14 mouse cellular contexts compared by ENCODE assay signal in genomic region chr15:62056401-62056800, GRCm38 (mm10).
DNase-seq lines count a peak whose midpoint lies in the region; ATAC-seq and TF ChIP-seq lines count a peak whose summit lies in the region.
"Had no signal": no experiment of that assay in that cellular context is flagged by ENCODE, and none has a peak within 500 bp of the region (broad histone marks: within the 10 kb centered on the region; RNA-seq: fewer than 3 reads in every experiment).

No protein-coding gene starts in this region.

- no peaks in the 10 kb centered on the region for H3K36me3 ChIP-seq in heart, embryonic 16.5 days (ENCODE audit: control insufficient read depth, insufficient read depth)
- peaks cover 65 to 92% of the 10 kb centered on the region in 2 experiments for H3K36me3 ChIP-seq in CH12.LX (replicated peaks in 1 of 2; ENCODE audit: control insufficient read depth in 1 of 2, insufficient read depth in 1 of 2, low read length in 1 of 2)
- no peaks in the 10 kb centered on the region for H3K36me3 ChIP-seq in lung, postnatal 0 days (ENCODE audit: insufficient read depth, low read length)
- H3K36me3 ChIP-seq in hindbrain, postnatal 0 days (ENCODE audit: insufficient read depth, low read length): no peaks in the 10 kb centered on the region
- H3K36me3 ChIP-seq: heart, embryonic 15.5 days had no signal

- H3K9ac ChIP-seq in heart, embryonic 16.5 days (ENCODE audit: low read length): no peak overlapping the region
- no peak overlapping the region for H3K9ac ChIP-seq in CH12.LX (ENCODE audit: insufficient read depth, low read depth)
- no peak overlapping the region for H3K9ac ChIP-seq in lung, postnatal 0 days (replicated peaks; ENCODE audit: low read depth)
- H3K9ac ChIP-seq in hindbrain, postnatal 0 days (replicated peaks; ENCODE audit: low read length): no peak overlapping the region
- H3K9ac ChIP-seq: heart, embryonic 15.5 days had no signal

- no peaks in the 10 kb centered on the region; the same call in 1 of the 2 replicates for H3K27me3 ChIP-seq in heart, embryonic 16.5 days (ENCODE audit: control insufficient read depth, insufficient read depth, low read length)
- H3K27me3 ChIP-seq in CH12.LX (replicated peaks): no peaks in the 10 kb centered on the region
- no peaks in the 10 kb centered on the region for H3K27me3 ChIP-seq in lung, postnatal 0 days (replicated peaks; ENCODE audit: insufficient read depth, low read length)
- no peaks in the 10 kb centered on the region for H3K27me3 ChIP-seq in hindbrain, postnatal 0 days (ENCODE audit: insufficient read depth, low read length)
- H3K27me3 ChIP-seq: heart, embryonic 15.5 days had no signal

- TF ChIP-seq EP300 in CH12.LX (IDR thresholded peaks at IDR 0.05; ENCODE audit: low read length): no peak
- no peak for TF ChIP-seq EP300 in lung, postnatal 0 days (IDR thresholded peaks at IDR 0.05)

- in situ Hi-C loops in CH12.LX (cut with MboI; ENCODE audit: low pct_ligation_motif_present, low pct_unique_long_range_greater_than_20kb, low sequenced_read_pairs): no loop called here

- H3K9me3 ChIP-seq in heart, embryonic 16.5 days (replicated peaks; ENCODE audit: control insufficient read depth, low read length): no peaks in the 10 kb centered on the region
- H3K9me3 ChIP-seq in CH12.LX (replicated peaks; ENCODE audit: low read length): no peaks in the 10 kb centered on the region
- H3K9me3 ChIP-seq in lung, postnatal 0 days (ENCODE audit: low read length): no peaks in the 10 kb centered on the region
- no peaks in the 10 kb centered on the region for H3K9me3 ChIP-seq in hindbrain, postnatal 0 days (ENCODE audit: low read length)
- H3K9me3 ChIP-seq: heart, embryonic 15.5 days had no signal

- H3K27ac ChIP-seq in heart, embryonic 16.5 days (ENCODE audit: low read length): peak overlapping the region; percentile 39; the same call in 1 of the 2 replicates
- peak overlapping the region; percentile 5; the same call in 1 of the 2 replicates for H3K27ac ChIP-seq in CH12.LX (ENCODE audit: insufficient read depth, low read depth)
- no peak overlapping the region for H3K27ac ChIP-seq in lung, postnatal 0 days (ENCODE audit: low read length)
- H3K27ac ChIP-seq in hindbrain, postnatal 0 days: no peak overlapping the region
- H3K27ac ChIP-seq: heart, embryonic 15.5 days had no signal

- WGBS in heart, embryonic 16.5 days: 71% methylated on average over 3 of the region's 3 CpGs
- 57% methylated on average over 3 of the region's 3 CpGs for WGBS in lung, postnatal 0 days
- WGBS in hindbrain, postnatal 0 days: 90% methylated on average over 3 of the region's 3 CpGs

- dilution Hi-C loops in CH12.LX (cut with MboI; ENCODE audit: extremely low pct_ligation_motif_present, extremely low pct_unique_long_range_greater_than_20kb, low sequenced_read_pairs): no loop called here

- peaks cover 100% of the 10 kb centered on the region for H3K79me2 ChIP-seq in CH12.LX (replicated peaks; ENCODE audit: control insufficient read depth, extremely low read depth, insufficient read depth, poor library complexity, severe bottlenecking)

- TF ChIP-seq CTCF in CH12.LX (conservative IDR thresholded peaks at IDR 0.05 in 1 of 2, IDR thresholded peaks at IDR 0.05 in 1 of 2; ENCODE audit: low read depth in 2 of 2, low read length in 2 of 2): no peak
- no peak for TF ChIP-seq CTCF in lung, postnatal 0 days (IDR thresholded peaks at IDR 0.05)
- TF ChIP-seq CTCF in hindbrain, postnatal 0 days (IDR thresholded peaks at IDR 0.05; ENCODE audit: low read depth): no peak

- no peak for TF ChIP-seq POLR2A in CH12.LX (IDR thresholded peaks at IDR 0.05; ENCODE audit: low read depth, low read length)

- no peak for ATAC-seq in heart, embryonic 16.5 days (replicated peaks; ENCODE audit: extremely low read depth, insufficient read depth, low FRiP score)
- ATAC-seq in lung, postnatal 0 days: peak; percentile 56
- ATAC-seq in hindbrain, postnatal 0 days: no peak
- ATAC-seq: midbrain, embryonic 16.5 days had no signal

- H3K4me1 ChIP-seq in heart, embryonic 16.5 days (ENCODE audit: control insufficient read depth, insufficient read depth, low read length): peaks cover 2% of the 10 kb centered on the region; the same call in 1 of the 2 replicates
- H3K4me1 ChIP-seq in CH12.LX (ENCODE audit: control insufficient read depth in 1 of 2, insufficient read depth in 2 of 2): peaks cover 19 to 90% of the 10 kb centered on the region in 2 experiments
- no peaks in the 10 kb centered on the region for H3K4me1 ChIP-seq in lung, postnatal 0 days (ENCODE audit: insufficient read depth, low read depth, low read length)
- no peaks in the 10 kb centered on the region for H3K4me1 ChIP-seq in hindbrain, postnatal 0 days (ENCODE audit: insufficient read depth, low read length)
- H3K4me1 ChIP-seq: heart, embryonic 15.5 days had no signal

- intact Hi-C loops in heart, postnatal 25 days (cut with DNase I): no loop called here

- DNase-seq in heart, postnatal 25 days (ENCODE audit: low spot score): no peak
- no peak for DNase-seq in CH12.LX (ENCODE audit: extremely low read depth)
- DNase-seq in brain, adult 2 months (ENCODE audit: low read depth, low spot score): peak; percentile 44
- DNase-seq in lung, postnatal 0 days (ENCODE audit: low spot score): peak; percentile 48
- no peak for DNase-seq in hindbrain, postnatal 0 days (ENCODE audit: low spot score)
- DNase-seq in cerebellum, adult 8-10 months: no peak
- DNase-seq: adrenal gland, adult 8-10 months; cerebellum, postnatal 36 days; kidney, adult 8-10 months; left cerebral cortex, postnatal 4 days; thymus, postnatal 36 days had no signal

- no peak for TF ChIP-seq RAD21 in CH12.LX (IDR thresholded peaks at IDR 0.05; ENCODE audit: low read depth, low read length)

- no peak overlapping the region for H3K4me3 ChIP-seq in heart, embryonic 16.5 days (ENCODE audit: low read length)
- H3K4me3 ChIP-seq in CH12.LX (replicated peaks in 1 of 3; ENCODE audit: low read depth in 2 of 3, low read length in 2 of 3, poor library complexity in 1 of 3): no peak overlapping the region
- H3K4me3 ChIP-seq in lung, postnatal 0 days (ENCODE audit: low read depth, low read length): no peak overlapping the region
- H3K4me3 ChIP-seq in hindbrain, postnatal 0 days (ENCODE audit: low read length): no peak overlapping the region
- H3K4me3 ChIP-seq: heart, embryonic 15.5 days had no signal

- no peak overlapping the region for H3K4me2 ChIP-seq in heart, embryonic 16.5 days (ENCODE audit: low read depth, low read length)
- H3K4me2 ChIP-seq in CH12.LX (ENCODE audit: insufficient read depth, low read depth, poor library complexity, severe bottlenecking): no peak overlapping the region
- no peak overlapping the region for H3K4me2 ChIP-seq in lung, postnatal 0 days (replicated peaks; ENCODE audit: low read depth, low read length)
- H3K4me2 ChIP-seq in hindbrain, postnatal 0 days (ENCODE audit: low read depth, low read length): no peak overlapping the region
- H3K4me2 ChIP-seq: heart, embryonic 15.5 days had no signal

TF ChIP-seq in CH12.LX, 34 proteins besides CTCF, POLR2A, EP300 and RAD21:
- TF ChIP-seq MAX (IDR thresholded peaks at IDR 0.05; ENCODE audit: low read length): no peak
- no peak for TF ChIP-seq ZKSCAN1 (IDR thresholded peaks at IDR 0.05; ENCODE audit: borderline replicate concordance, low read depth, low read length)
- TF ChIP-seq ZNF384 (IDR thresholded peaks at IDR 0.05; ENCODE audit: low read depth, low read length): 0 out of 2 replicates have a peak, but pooled peaks have one; percentile 42

Comparison
In these comparisons a context has a peak if more than half of its experiments do, and no peak if none do; other contexts are left out.
1. H3K27ac ChIP-seq: peak in heart, embryonic 16.5 days (single experiment) and CH12.LX (single experiment); none in lung, postnatal 0 days (single experiment) and hindbrain, postnatal 0 days (single experiment).
2. DNase-seq: peak in brain, adult 2 months (single experiment) and lung, postnatal 0 days (single experiment); none in heart, postnatal 25 days (single experiment), CH12.LX (single experiment), hindbrain, postnatal 0 days (single experiment) and cerebellum, adult 8-10 months (single experiment).